In genomic region chr7:12834162-12835120, GRCm38 (mm10) we compare ENCODE assay signal across 8 mouse cellular contexts. TPM values are rescaled to one million over a fixed set of nuclear protein-coding genes. Genes with fewer than 3 reads are reported as not detected.
DNase-seq lines count a peak whose midpoint lies in the region; ATAC-seq lines count a peak whose summit lies in the region.

Zfp110 (plus strand) TSS chr7:12834761.

- 5% methylated on average over 47 of the region's 47 CpGs for WGBS in hindbrain, embryonic 11.5 days

- H3K9me3 ChIP-seq in hindbrain, embryonic 11.5 days (ENCODE audit: control insufficient read depth, low read length): peaks cover 12% of the 10 kb centered on the region; the same call in 1 of the 2 replicates

- peak within 1 kb of the TSS; percentile 65 for H3K9ac ChIP-seq in hindbrain, embryonic 11.5 days (ENCODE audit: low read depth, low read length)

- peak; percentile 93 for DNase-seq in Muller cell, postnatal 12 days (ENCODE audit: inconsistent ontology term)
- DNase-seq in cerebellum, adult 9-11 months: peak; percentile 88
- DNase-seq in frontal cortex, adult 2 months (ENCODE audit: extremely low spot score in 1 of 2, low spot score in 1 of 2): peak; percentile 52 to 79
- DNase-seq in hindbrain, embryonic 11.5 days (ENCODE audit: low spot score): peak; percentile 91
- DNase-seq in layer of hippocampus, postnatal 10 days (ENCODE audit: low spot score in 2 of 2): peak; percentile 81 to 86
- peak; percentile 93 for DNase-seq in lung, postnatal 10 days
- peak; percentile 86 for DNase-seq in ovary, postnatal 36 days (ENCODE audit: low spot score)
- DNase-seq in thymus, postnatal 25 days: peak; percentile 92

- no peaks in the 10 kb centered on the region for H3K4me1 ChIP-seq in hindbrain, embryonic 11.5 days (replicated peaks; ENCODE audit: control insufficient read depth, insufficient read depth, low read length)

- peak within 1 kb of the TSS; percentile 49 for H3K4me3 ChIP-seq in hindbrain, embryonic 11.5 days (ENCODE audit: low read depth, low read length)

- peaks cover 11% of the 10 kb centered on the region; the same call in 1 of the 2 replicates for H3K36me3 ChIP-seq in hindbrain, embryonic 11.5 days (ENCODE audit: control insufficient read depth, insufficient read depth, low read length)

- peak within 1 kb of the TSS; percentile 24; the same call in 1 of the 2 replicates for H3K27ac ChIP-seq in hindbrain, embryonic 11.5 days (ENCODE audit: low read depth, low read length)

- no peaks in the 10 kb centered on the region for H3K27me3 ChIP-seq in hindbrain, embryonic 11.5 days (ENCODE audit: control insufficient read depth, insufficient read depth, low read length)

- peak; percentile 98 for ATAC-seq in hindbrain, embryonic 11.5 days (ENCODE audit: low FRiP score)

- H3K4me2 ChIP-seq in hindbrain, embryonic 11.5 days (replicated peaks; ENCODE audit: low read depth, low read length): peak within 1 kb of the TSS; percentile 35

RNA-seq across cellular contexts. Expression of gene Zfp110, which starts in this region (rescaled TPM):
- polyA plus RNA-seq in frontal cortex, adult 2 months (2012; rRNA removed): 8.8 and 10.4 TPM in 2 replicates
- 29.9 and 32.6 TPM in 2 replicates for polyA plus RNA-seq in hindbrain, embryonic 11.5 days (2014; fragmentation: Nextera tagmentation; extraction: Ambion mirVana)
- total RNA-seq in layer of hippocampus, postnatal 10 days (2021): 10 to 100 TPM; 13.6 to 21.8 TPM

Comparison
In these comparisons a context has a peak if more than half of its experiments do, and no peak if none do; other contexts are left out.
1. Peak in every context shown above with its lines: DNase-seq, ATAC-seq, H3K4me3 ChIP-seq and H3K27ac ChIP-seq.